Mouse (Mus musculus) testis, postnatal 14 days (tissue): ENCODE data around the gene Atp6v0a1.

Experiments used
- DNase-seq: peaks from one replicate; pipeline ENCODE4 v3.0.0; 2021; ENCODE audit warnings: low spot score

The Atp6v0a1 gene

GRCm38 (mm10) chr11:101009046-101009887, at the start of gene Atp6v0a1:
Gene Atp6v0a1 (plus strand): TSS chr11:101009452.
- peak; percentile 98 for DNase-seq

GRCm38 (mm10) chr11:100959464-100959810, 49.8 kb upstream of the Atp6v0a1 start:
- DNase-seq: no peak

GRCm38 (mm10) chr11:100959826-100960225, 49.4 kb upstream of the Atp6v0a1 start:
- DNase-seq: no peak

GRCm38 (mm10) chr11:100960540-100960939, 48.7 kb upstream of the Atp6v0a1 start:
- no peak for DNase-seq

GRCm38 (mm10) chr11:100962371-100962911, 46.8 kb upstream of the Atp6v0a1 start:
- no peak for DNase-seq

- DNase-seq: no peak
Observed at GRCm38 (mm10) chr11:100963647-100964046, 45.6 kb upstream of the Atp6v0a1 start.

- DNase-seq: no peak
Observed at GRCm38 (mm10) chr11:100964180-100964579, 45.1 kb upstream of the Atp6v0a1 start.

GRCm38 (mm10) chr11:100964901-100965542, 44.2 kb upstream of the Atp6v0a1 start:
- no peak for DNase-seq

- DNase-seq: no peak
Observed at GRCm38 (mm10) chr11:100965760-100966159, 43.5 kb upstream of the Atp6v0a1 start.

- no peak for DNase-seq
Observed at GRCm38 (mm10) chr11:100967376-100967775, 41.9 kb upstream of the Atp6v0a1 start.

GRCm38 (mm10) chr11:100967881-100968420, 41.3 kb upstream of the Atp6v0a1 start:
- DNase-seq: no peak

- DNase-seq: no peak
Observed at GRCm38 (mm10) chr11:100968501-100968900, 40.8 kb upstream of the Atp6v0a1 start.

- no peak for DNase-seq
Observed at GRCm38 (mm10) chr11:100969189-100969743, 40.0 kb upstream of the Atp6v0a1 start.

GRCm38 (mm10) chr11:100969744-100970556, 39.3 kb upstream of the Atp6v0a1 start:
- DNase-seq: peak; percentile 49

- DNase-seq: peak; percentile 90
Observed at GRCm38 (mm10) chr11:100970557-100970937, 38.7 kb upstream of the Atp6v0a1 start, which contains the start of gene Cavin1. Gene Cavin1 (minus strand): TSS chr11:100970887.

GRCm38 (mm10) chr11:100971455-100971854, 37.8 kb upstream of the Atp6v0a1 start:
- DNase-seq: no peak

- DNase-seq: no peak
Observed at GRCm38 (mm10) chr11:100973245-100973644, 36.0 kb upstream of the Atp6v0a1 start.

GRCm38 (mm10) chr11:100974381-100974970, 34.8 kb upstream of the Atp6v0a1 start:
- no peak for DNase-seq

- peak; percentile 46 for DNase-seq
Observed at GRCm38 (mm10) chr11:100975241-100975640, 34.0 kb upstream of the Atp6v0a1 start.

- DNase-seq: peak; percentile 79
Observed at GRCm38 (mm10) chr11:100979887-100980286, 29.4 kb upstream of the Atp6v0a1 start.

- no peak for DNase-seq
Observed at GRCm38 (mm10) chr11:100980438-100980837, 28.8 kb upstream of the Atp6v0a1 start.
